Mouse (Mus musculus) liver, embryonic 14.5 days (tissue): ENCODE data around the gene Ldha.

Experiments
- CTCF ChIP-seq: IDR thresholded peaks from 2 replicates; pipeline ENCODE4 v1.5.1; 2016; ENCODE audit warnings: antibody characterized with exemption, low read depth, control low read depth
- EP300 ChIP-seq: IDR thresholded peaks from 2 replicates; pipeline ENCODE4 v1.6.1; 2016; ENCODE audit warnings: antibody characterized with exemption, low read depth

DNA sequence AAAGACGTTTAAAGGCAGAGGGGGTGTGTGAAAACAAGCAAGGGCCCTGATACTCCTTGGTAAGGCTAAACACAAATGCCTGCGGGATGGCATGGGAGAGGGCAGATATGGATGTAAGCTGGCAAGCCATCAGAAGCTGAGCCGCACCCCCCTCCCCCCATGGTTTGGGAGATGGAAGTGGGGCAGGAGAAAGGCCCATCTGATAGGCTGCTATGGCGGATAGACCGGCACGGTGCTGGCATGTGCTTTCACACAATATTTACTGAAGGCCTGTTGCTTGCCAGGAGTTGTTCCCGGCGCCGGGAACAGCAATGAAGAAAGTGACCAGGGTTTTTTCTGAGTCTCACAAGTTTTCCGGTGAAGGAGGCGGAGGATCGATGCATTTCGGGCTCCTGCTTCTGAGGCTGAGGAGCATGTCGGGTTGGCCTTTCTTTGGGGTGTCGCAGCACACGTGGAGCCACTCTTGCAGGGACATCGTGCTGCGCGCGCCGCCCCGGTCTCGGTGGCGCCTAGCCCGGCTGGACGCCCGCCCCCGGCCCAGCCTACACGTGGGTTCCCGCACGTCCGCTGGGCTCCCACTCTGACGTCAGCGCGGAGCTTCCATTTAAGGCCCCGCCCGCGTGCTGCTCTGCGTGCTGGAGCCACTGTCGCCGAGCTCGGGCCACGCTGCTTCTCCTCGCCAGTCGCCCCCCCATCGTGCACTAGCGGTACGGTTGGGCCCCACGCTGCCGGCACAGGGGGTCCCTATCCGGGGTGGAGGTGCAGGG lies 4.1 kb downstream of the Ldha start:
- no peak for TF ChIP-seq CTCF
- 0 out of 2 replicates have a peak, but pooled peaks have one; percentile 25 for TF ChIP-seq EP300
